Mouse (Mus musculus) embryonic fibroblast, embryonic 13.5 days (primary cell): Measurements from ENCODE around the gene Slc6a6.

Source experiments
- CTCF ChIP-seq: IDR thresholded peaks from 2 replicates; pipeline ENCODE4 v1.5.1; 2011; ENCODE audit warnings: mild to moderate bottlenecking, control low read depth, low read length, moderate library complexity, borderline replicate concordance; ENCODE audit not compliant: insufficient read depth
- POLR2A ChIP-seq: IDR thresholded peaks from 2 replicates; pipeline ENCODE4 v1.6.1; 2011; ENCODE audit warnings: low read depth, mild to moderate bottlenecking, control low read depth, low read length, moderate library complexity

GRCm38 (mm10) chr6:91713370-91713896, 29.6 kb downstream of the Slc6a6 start:
- TF ChIP-seq POLR2A (no peak), CTCF (no peak)
